ENCODE assay signal across 9 mouse cellular contexts in genomic region chr17:25469798-25470197, GRCm38 (mm10). TPM values are rescaled to one million over a fixed set of nuclear protein-coding genes. Genes with fewer than 3 reads are reported as not detected.
A peak's percentile ranks its signal among the peaks of the same experiment; 100 is the strongest.
DNase-seq lines count a peak whose midpoint lies in the region; ATAC-seq and TF ChIP-seq lines count a peak whose summit lies in the region.
"Had no signal": no experiment of that assay in that cellular context is flagged by ENCODE, and none has a peak within 500 bp of the region (broad histone marks: within the 10 kb centered on the region; RNA-seq: fewer than 3 reads in every experiment).

No protein-coding gene starts in this region.

- H3K9ac ChIP-seq in limb, embryonic 11.5 days (ENCODE audit: low read length): no peak overlapping the region
- H3K9ac ChIP-seq in neural tube, embryonic 12.5 days: no peak overlapping the region

- no peak overlapping the region for H3K4me2 ChIP-seq in limb, embryonic 11.5 days (ENCODE audit: low read depth, severe bottlenecking)
- no peak overlapping the region for H3K4me2 ChIP-seq in neural tube, embryonic 12.5 days (replicated peaks)

- TF ChIP-seq POLR2A in spleen, adult 2 months (IDR thresholded peaks at IDR 0.05; ENCODE audit: low read depth, low read length): no peak
- TF ChIP-seq POLR2A in kidney, adult 2 months (IDR thresholded peaks at IDR 0.05; ENCODE audit: low read depth, low read length): no peak

- H3K9me3 ChIP-seq in limb, embryonic 11.5 days (ENCODE audit: control insufficient read depth, low read length): no peaks in the 10 kb centered on the region
- H3K9me3 ChIP-seq in neural tube, embryonic 12.5 days: no peaks in the 10 kb centered on the region
- H3K9me3 ChIP-seq: megakaryocyte, embryonic 14.5 days had no signal

- H3K36me3 ChIP-seq in spleen, adult 2 months (ENCODE audit: control insufficient read depth, insufficient read depth, low read length): no peaks in the 10 kb centered on the region
- no peaks in the 10 kb centered on the region for H3K36me3 ChIP-seq in kidney, adult 2 months (ENCODE audit: control insufficient read depth, insufficient read depth, low read length)
- H3K36me3 ChIP-seq in limb, embryonic 11.5 days (ENCODE audit: control insufficient read depth, insufficient read depth, low read length): no peaks in the 10 kb centered on the region
- no peaks in the 10 kb centered on the region for H3K36me3 ChIP-seq in neural tube, embryonic 12.5 days

- DNase-seq in spleen, adult 2 months (ENCODE audit: low read depth in 1 of 2, low spot score in 2 of 2): peak in 1 of 2 experiments; percentile 31
- DNase-seq in spleen, adult 12 weeks (ENCODE audit: low spot score): no peak
- DNase-seq in cerebellum, postnatal 14 days: peak; percentile 88
- DNase-seq in gastrocnemius, adult 18-20 months (ENCODE audit: low spot score): peak; percentile 44
- peak; percentile 65 for DNase-seq in kidney, adult 2 months
- DNase-seq in limb, embryonic 11.5 days (ENCODE audit: low spot score): peak; percentile 85
- DNase-seq in urinary bladder, postnatal 25 days (ENCODE audit: low spot score): peak; percentile 58

- H3K4me3 ChIP-seq in spleen, adult 2 months (ENCODE audit: extremely low read depth, insufficient read depth, insufficient read length): no peak overlapping the region
- no peak overlapping the region for H3K4me3 ChIP-seq in kidney, adult 2 months (ENCODE audit: insufficient read depth, low read depth, low read length)
- no peak overlapping the region for H3K4me3 ChIP-seq in limb, embryonic 11.5 days (ENCODE audit: low read depth, low read length)
- H3K4me3 ChIP-seq in neural tube, embryonic 12.5 days: no peak overlapping the region
- H3K4me3 ChIP-seq: megakaryocyte, embryonic 14.5 days had no signal

- H3K4me1 ChIP-seq in spleen, adult 2 months (ENCODE audit: control insufficient read depth, insufficient read depth, insufficient read length): no peaks in the 10 kb centered on the region
- no peaks in the 10 kb centered on the region for H3K4me1 ChIP-seq in kidney, adult 2 months (ENCODE audit: control insufficient read depth, insufficient read depth, low read length)
- H3K4me1 ChIP-seq in limb, embryonic 11.5 days (ENCODE audit: control insufficient read depth, insufficient read depth, low read length): no peaks in the 10 kb centered on the region
- peaks cover 13% of the 10 kb centered on the region; the same call in 1 of the 2 replicates for H3K4me1 ChIP-seq in neural tube, embryonic 12.5 days

- no peak for ATAC-seq in limb, embryonic 11.5 days (ENCODE audit: insufficient number of reproducible peaks, low FRiP score, low TSS enrichment, low read depth)
- ATAC-seq in neural tube, embryonic 12.5 days (ENCODE audit: low FRiP score, low read depth): peak; percentile 41

- peak; percentile 64; the same call in 1 of the 2 replicates for TF ChIP-seq CTCF in spleen, adult 2 months (IDR thresholded peaks at IDR 0.05; ENCODE audit: extremely low read depth, insufficient read depth, insufficient read length, insufficient replicate concordance)
- TF ChIP-seq CTCF in kidney, adult 2 months (conservative IDR thresholded peaks at IDR 0.05; ENCODE audit: insufficient read depth, insufficient read length, low read depth, low read length): peak; percentile 98

- WGBS in spleen, adult 2 months: 35% methylated on average over 8 of the region's 8 CpGs
- WGBS in kidney, adult 2 months: 23% methylated on average over 8 of the region's 8 CpGs
- 37% methylated on average over 8 of the region's 8 CpGs for WGBS in limb, embryonic 11.5 days
- 42% methylated on average over 8 of the region's 8 CpGs for WGBS in neural tube, embryonic 12.5 days

- H3K27me3 ChIP-seq in spleen, adult 2 months (ENCODE audit: control insufficient read depth, insufficient read depth, low read length): no peaks in the 10 kb centered on the region
- H3K27me3 ChIP-seq in kidney, adult 2 months (replicated peaks; ENCODE audit: control insufficient read depth, insufficient read depth, low read length): no peaks in the 10 kb centered on the region
- peaks cover 17% of the 10 kb centered on the region for H3K27me3 ChIP-seq in limb, embryonic 11.5 days (ENCODE audit: control insufficient read depth, insufficient read depth, low read length)
- peaks cover 32% of the 10 kb centered on the region for H3K27me3 ChIP-seq in neural tube, embryonic 12.5 days (replicated peaks)

- H3K27ac ChIP-seq in spleen, adult 2 months (ENCODE audit: insufficient read depth, low read length): no peak overlapping the region
- no peak overlapping the region for H3K27ac ChIP-seq in kidney, adult 2 months (ENCODE audit: insufficient read depth, low read depth, low read length)
- no peak overlapping the region for H3K27ac ChIP-seq in limb, embryonic 11.5 days (replicated peaks; ENCODE audit: low read depth, low read length)
- H3K27ac ChIP-seq in neural tube, embryonic 12.5 days: no peak overlapping the region

RNA-seq across cellular contexts. Expression of gene Tekt4, which starts 15.4 kb away (rescaled TPM):
- 0.06 TPM in 1 of 2 replicates, not detected in the other for polyA plus RNA-seq in spleen, adult 2 months (2012; rRNA removed)
- total RNA-seq in gastrocnemius, adult 18-20 months (2021): not detected
- polyA plus RNA-seq in kidney, adult 2 months (2012; rRNA removed): 0.07 and 0.08 TPM in 2 replicates
- polyA plus RNA-seq in limb, embryonic 11.5 days (2014; fragmentation: Nextera tagmentation; extraction: Ambion mirVana): not detected in 2 replicates
- 0.38 and 0.51 TPM in 2 replicates for polyA plus RNA-seq in neural tube, embryonic 12.5 days (2016; fragmentation: Nextera tagmentation; extraction: Ambion mirVana)

RNA-seq across cellular contexts. Expression of gene Sstr5, which starts 27.3 kb away (rescaled TPM):
- not detected in 2 replicates for polyA plus RNA-seq in spleen, adult 2 months (2012; rRNA removed)
- not detected for total RNA-seq in gastrocnemius, adult 18-20 months (2021)
- not detected in 2 replicates for polyA plus RNA-seq in kidney, adult 2 months (2012; rRNA removed)
- polyA plus RNA-seq in limb, embryonic 11.5 days (2014; fragmentation: Nextera tagmentation; extraction: Ambion mirVana): 0.17 TPM in 1 of 2 replicates, not detected in the other
- 0.18 TPM in 1 of 2 replicates, not detected in the other for polyA plus RNA-seq in neural tube, embryonic 12.5 days (2016; fragmentation: Nextera tagmentation; extraction: Ambion mirVana)

RNA-seq across cellular contexts. Expression of gene Cacna1h, which starts 36.2 kb away (rescaled TPM):
- 11.6 and 14.4 TPM in 2 replicates for polyA plus RNA-seq in spleen, adult 2 months (2012; rRNA removed)
- total RNA-seq in gastrocnemius, adult 18-20 months (2021): 1 to 10 TPM in 1 of 2 experiments, under 1 TPM in 1; 0.81 to 1.1 TPM
- 0.44 and 1.3 TPM in 2 replicates for polyA plus RNA-seq in kidney, adult 2 months (2012; rRNA removed)
- 5.5 TPM in 2 replicates for polyA plus RNA-seq in limb, embryonic 11.5 days (2014; fragmentation: Nextera tagmentation; extraction: Ambion mirVana)
- 13.0 and 15.2 TPM in 2 replicates for polyA plus RNA-seq in neural tube, embryonic 12.5 days (2016; fragmentation: Nextera tagmentation; extraction: Ambion mirVana)
